Mouse (Mus musculus) natural killer cell, adult 2 months (primary cell): ENCODE data around the gene Akap5.

Experiments used
- DNase-seq, 2 experiments: peaks; one replicate each; pipeline ENCODE4 v3.0.0; 2022; ENCODE audit warnings: low spot score in 2 of 2

Gene Akap5

DNA sequence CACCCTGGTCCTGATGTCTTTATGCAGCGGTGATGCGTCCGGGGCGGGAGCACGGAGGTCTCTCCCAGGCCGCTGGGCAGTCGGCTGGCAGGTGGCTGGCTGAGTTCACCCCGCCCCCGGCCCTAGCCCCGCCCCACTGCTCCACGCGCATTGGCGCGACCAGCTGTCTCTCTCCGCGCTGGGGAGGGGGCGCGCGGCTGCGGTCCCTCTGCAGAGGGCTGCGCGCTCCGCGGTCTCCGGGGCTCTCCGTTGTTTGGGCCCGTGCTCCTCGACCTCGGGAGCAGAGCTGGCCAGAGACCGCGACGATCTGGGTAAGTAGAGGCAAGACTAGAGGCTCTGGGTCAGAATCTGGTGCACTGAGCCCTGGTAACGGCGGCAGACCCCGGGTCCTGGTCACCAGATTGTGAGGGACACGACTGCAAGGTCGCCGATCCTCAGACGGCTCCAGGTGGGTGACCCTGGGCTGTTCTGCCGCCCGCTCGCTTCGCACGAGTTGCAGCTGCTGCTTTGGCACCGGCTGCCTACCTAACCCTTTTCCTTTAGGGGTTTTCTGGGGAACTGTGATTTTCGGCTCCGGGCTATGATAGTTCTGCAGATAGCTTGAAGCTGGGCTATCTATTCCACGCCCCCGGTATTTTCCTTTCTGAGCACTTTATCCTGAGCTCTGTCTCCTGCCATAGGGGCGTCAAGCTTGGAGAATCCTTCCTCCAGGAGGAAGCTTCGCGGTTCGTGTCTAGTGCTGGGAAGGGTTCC is at the start of gene Akap5:
Gene Akap5 (plus strand): TSS at position 213 of the 753 bp plus-strand sequence.
- DNase-seq, result no peak

DNA sequence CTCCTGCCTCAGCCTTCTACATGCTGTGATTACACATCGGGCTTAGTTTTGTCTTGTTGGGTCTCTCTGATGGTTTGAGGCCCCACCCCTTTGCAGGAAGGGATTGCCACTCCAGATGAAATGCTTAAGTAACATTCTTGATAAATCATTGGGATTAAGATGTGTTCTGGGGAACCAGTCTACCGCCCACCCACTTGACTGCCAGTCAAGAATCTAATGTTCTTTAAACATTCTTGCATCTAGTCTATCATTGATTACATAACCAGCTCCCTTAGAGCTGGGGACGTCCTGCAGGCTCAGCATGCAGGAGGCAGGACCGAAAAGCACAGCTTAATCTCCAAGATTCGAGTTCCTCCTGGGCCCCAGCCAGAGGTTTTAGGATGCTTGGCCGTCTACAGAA is 46.5 kb upstream of the Akap5 start:
- no peak for DNase-seq

DNA sequence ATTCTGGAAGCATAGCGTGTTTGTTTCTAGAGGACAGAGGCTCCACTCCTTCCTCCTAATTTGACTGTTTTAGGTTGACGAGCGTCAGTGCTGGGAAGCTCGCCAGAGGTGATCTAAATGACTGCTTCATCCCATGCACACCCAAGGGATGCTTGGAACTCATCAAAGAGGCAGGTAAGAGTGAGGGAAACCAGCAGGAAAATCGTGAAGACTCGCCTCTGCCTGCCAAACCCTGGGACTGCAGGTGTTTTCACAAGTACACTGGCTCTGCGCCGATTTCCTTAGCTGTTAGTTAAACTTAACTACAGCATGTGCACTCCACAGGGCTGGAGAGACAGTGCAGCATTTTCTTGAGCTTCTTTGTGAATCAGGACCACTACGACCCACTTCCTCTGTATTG is 44.1 kb upstream of the Akap5 start:
- no peak for DNase-seq

DNA sequence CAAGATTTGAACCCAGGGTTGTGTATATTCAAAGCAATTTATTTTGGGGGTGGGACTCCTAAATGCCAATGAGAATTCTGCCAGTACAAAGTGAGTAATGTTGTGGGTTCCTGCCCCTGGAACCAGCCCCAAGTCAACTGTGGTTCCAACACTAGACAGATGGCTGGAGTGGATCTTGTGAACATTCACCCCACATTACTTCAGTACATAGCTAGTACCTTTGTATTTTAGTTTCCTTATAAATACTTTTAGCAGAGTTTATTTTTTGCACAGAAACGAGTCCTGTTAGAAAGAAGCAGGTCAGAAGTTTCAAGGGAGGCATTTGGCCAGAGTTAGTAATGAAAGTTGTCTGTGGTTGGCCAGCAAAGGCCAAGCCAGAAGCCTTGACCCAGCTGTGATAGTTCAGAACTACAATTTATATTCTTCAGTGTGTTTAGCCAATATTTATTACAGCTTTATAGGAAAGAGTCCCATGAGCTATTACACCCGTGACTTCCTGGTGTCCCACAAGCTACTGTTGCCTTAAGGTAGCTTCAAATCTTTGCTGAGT is 43.5 kb upstream of the Akap5 start:
- DNase-seq, result no peak

DNA sequence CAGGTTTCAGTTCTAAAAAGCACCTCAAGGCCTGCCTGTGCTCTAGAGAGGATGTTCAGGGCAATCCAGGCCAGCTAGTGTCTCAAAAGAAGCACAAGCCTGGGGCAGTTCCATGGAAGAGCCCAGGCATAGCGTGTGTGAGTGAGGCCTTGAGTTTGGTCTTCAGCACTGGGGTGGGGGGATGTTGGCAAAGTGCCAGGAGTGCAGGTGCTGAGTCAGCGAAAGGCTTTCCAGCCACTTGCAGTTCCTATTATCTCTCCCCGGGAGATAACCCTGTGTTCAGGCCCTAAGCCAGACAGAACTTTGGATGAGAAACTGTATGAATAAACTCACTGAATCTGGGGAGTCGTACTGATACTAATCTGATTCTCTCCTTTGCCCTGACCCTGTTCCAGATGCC is 42.6 kb upstream of the Akap5 start:
- DNase-seq, result no peak

DNA sequence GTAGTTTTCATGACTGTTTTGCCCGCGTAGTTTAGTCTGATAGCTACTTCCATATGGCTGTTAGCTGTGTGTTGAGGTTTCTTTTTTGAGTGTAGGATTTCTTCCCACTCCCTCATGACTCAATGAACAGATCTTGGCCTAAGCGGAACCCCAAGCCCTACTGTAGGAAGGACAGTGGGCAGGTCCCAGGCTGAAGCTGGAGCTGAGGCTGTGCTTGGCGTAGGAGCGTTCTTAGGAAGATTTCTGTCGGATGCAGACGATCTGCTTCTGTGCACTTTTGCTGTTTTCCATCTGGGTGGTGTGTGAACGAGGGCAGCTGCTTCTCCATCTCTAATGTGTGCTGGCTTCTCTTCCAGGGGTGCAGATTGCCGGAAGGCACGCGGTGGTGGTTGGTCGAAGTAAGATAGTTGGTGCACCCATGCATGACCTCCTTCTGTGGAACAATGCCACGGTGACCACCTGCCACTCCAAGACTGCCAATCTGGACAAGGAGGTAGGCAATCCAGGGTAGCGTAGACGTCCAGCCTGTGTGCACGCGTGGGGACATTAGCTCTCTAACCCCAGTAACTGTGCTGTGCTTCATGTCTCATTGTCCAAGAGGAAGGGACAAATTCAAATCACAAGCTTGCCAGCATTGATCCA is 42.0 kb upstream of the Akap5 start:
- no peak for DNase-seq

DNA sequence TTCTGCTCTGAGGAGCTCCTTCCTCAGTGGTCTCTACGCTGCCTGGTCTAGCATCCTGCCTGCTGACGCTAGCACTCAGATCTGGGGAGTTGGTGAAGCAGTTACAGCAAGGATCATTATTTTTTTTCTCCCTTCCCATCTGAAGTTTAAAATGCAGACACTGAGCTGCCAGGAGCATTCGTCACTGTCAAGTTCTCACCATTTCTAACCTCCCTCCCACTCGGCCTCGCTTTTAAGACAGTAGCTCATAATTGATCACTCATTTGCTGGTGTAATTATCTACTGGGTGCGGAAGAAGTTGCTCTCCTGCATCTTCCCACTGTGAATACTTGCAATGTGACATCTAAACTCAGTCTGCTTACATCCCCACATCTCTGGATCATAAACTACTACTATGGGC is 39.3 kb upstream of the Akap5 start:
- no peak for DNase-seq

DNA sequence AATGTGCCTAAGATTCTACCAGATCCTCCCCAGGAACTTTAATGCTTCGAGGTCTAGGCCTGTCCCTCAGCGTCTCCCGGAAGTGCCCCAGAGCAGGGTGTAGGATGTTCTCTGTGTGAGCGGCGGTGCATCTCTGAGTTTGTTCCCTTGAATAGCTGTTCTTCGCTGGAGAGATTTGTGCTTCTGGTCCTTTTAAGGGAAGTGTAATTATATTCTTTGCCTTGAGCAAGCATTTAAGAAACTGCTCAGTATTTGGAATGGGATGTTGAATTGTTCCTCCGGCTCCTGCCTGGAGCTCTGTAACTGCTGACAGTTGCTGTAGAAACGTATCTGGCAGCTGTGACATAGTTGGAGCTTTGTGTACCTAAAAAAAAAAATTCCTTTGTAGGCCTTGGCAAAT is 36.7 kb upstream of the Akap5 start:
- no peak for DNase-seq

DNA sequence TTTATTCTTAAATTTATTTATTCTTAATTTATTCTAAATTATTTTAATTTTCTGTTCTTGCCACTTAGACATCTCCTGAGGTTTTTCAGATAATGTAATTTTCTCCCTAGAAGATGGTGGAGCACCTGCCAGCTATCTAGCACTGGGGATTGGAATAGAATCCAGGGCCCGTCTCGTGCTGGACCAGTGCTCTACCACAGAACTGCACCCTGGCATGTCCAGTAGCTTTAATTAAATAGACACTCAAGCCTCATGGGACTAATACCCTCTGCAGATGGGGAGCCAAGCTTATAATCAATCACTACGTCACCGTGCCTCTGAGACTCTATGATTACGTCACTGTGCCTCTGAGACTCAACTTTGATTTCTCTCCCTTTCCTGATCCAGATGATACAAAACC is 36.2 kb upstream of the Akap5 start:
- DNase-seq, result no peak

DNA sequence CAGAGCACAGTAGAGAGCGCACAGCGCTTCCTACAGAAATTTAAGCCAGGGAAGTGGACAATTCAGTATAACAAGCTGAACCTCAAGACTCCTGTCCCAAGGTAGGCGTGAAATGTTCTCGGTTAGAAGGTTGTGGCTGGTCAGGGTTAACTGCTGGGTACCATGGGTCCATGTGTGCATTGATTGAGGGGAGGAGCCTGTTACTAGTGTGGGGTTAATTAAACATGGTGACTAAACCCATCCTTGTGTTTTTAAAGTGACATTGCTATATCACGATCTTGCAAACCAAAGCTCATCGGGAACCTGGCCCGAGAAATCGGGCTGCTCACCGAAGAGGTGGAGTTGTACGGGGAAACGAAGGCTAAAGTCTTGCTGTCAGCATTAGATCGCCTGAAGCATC is 35.3 kb upstream of the Akap5 start:
- no peak for DNase-seq

DNA sequence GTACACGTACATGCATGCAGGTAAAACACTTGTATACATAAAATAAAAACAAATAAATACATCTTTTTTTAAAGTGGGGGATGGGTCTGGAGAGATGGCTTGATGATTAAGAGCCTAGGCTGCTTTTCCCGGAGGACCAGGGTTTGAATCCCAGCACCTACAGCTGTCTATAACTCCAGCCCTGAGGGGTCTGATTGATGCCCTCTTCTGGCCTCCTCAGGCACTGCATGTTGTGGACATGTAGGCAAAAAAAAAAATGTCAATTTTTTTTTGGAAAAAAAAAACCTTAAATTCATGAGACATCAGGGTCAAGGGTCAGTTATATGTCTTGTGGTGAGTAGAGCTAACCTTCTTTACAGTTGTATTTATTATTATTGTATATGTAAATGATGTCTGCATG is 34.4 kb upstream of the Akap5 start:
- no peak for DNase-seq

DNA sequence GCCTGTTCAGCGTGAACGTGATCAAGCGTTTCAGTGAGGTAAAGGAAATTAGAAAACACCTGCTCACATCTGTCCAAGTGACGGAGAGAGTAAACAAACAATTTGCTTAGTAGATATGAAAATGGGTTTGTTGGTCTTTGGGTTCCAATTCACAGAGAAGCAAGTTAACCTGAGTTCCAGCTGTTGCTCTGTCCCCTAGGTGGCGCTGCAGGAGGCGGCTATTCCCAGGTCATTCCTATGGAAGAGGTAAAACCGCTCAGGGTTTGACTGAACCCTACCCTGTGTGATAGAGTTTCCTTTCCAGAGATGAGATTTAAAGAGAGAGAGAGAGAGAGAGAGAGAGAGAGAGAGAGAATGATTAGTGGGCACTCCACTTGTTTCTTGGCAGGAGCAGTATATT is 31.5 kb upstream of the Akap5 start:
- peak; percentile 16 to 33 for DNase-seq

DNA sequence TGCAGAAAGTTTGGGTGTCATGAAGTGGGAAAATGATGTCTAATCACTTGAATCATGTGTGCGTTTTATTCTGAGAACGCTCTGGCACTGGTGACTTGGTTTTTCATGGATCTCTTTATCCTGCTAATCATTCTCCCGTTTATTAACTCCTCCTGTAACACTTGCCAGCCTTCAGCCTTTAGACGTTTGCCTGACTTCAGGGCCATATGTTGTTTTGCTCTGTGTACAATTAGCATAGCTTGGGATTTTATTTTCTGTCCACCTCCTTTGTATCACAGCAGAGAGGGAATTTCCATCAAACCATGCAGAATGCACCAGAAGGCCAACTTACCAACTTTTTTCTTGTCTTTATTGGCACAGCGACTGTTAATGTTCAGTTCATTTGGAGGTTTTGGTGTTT is 26.9 kb upstream of the Akap5 start:
- no peak for DNase-seq

DNA sequence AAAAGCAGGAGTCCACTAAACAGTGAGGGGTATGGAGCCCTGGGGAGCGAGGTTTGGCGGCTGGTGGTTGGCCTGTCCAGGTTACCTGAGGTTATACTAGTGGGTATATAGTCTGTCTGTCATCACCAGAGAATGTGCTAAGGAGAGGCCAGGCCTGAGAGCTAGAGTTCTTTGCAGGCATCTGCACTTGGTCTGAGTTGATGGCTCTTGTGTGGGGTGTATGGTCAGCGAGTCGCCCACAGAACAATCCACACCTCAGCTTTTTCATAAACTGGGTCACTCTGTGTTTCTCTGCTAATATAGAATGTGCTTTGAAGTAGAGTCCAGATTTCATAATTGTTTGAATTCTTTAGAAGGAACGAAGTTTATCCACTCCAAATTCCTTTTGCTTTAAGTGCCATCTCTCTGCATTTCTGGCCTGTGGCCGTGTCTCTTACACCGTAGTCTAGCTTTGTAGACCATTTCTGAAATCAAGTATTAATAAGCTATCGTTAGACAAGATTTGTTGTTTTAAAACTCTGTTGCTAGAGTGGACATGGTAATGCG is 25.3 kb upstream of the Akap5 start:
- DNase-seq, result no peak

DNA sequence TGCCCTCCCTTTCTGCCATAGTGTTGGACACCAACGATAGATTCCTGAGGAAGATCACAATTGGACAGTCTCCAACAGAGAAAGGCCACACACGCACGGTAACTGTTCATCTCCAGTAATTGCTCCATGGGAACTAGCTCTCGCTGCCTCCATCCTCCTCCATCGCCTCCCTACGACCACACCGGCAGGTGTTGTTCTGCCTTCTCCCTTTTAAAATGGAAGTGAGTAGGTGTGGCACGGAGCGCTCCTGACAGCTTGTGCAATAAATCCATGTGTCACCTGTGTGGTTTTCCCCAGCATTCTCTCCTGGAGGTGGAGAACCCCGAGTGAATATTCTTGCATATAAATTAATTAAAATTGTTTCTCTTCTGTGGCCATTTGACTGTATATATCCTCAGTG is 24.3 kb upstream of the Akap5 start:
- no peak for DNase-seq

DNA sequence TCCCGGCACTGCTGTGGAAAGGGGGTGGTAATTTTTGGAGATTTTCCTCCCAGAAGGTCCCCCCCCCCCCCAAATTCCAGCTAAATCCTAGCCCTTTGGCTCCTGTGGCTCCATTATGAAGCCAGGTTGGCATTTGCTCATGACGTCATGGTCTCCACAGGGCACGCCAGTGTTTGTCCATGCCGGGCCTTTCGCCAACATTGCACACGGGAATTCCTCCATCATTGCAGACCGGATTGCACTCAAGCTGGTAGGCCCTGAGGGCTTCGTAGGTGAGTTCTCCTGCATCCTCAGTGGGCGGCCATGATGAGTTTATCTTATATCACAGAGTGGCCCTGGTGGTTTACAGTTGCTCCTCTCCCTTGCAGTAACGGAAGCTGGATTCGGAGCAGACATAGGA is 21.2 kb upstream of the Akap5 start:
- no peak for DNase-seq

DNA sequence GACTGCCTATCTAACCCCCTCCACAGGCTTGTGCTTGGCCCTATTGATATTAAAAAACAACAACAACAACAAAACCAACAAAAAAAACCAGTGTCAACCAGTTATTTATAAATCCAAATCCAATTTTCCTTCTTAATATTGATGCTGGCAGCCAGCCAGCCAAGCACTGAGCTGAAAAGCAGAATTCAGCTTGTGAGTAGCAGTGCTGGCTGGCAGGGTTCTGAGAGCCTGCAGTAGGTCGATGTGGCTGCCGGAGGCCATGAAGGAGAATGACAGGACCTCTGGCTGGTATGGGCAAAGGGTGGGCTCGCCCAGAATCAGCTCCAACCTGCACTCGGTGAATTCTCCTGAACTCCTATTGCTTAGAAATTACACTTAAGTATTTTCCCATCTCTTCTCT is 20.5 kb upstream of the Akap5 start:
- no peak for DNase-seq

DNA sequence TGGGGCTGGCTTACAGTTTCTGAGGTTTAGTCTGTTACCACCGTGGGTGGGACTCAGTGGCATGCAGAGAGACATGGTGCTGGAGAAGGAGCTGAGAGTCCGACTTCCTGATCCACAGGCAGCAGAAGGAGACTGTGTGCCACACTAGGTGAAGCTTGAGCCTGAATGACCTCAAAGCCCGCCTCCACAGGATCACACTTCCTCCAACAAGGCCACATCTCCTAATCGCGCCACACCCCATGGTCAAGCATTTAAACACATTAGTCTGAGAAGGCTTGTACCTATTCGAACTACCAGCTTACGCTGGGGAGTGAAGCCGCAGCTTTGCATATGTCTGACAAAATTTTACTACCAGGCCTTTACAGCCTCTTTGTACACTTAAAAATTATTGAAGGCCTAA is 19.6 kb upstream of the Akap5 start:
- DNase-seq, result no peak

DNA sequence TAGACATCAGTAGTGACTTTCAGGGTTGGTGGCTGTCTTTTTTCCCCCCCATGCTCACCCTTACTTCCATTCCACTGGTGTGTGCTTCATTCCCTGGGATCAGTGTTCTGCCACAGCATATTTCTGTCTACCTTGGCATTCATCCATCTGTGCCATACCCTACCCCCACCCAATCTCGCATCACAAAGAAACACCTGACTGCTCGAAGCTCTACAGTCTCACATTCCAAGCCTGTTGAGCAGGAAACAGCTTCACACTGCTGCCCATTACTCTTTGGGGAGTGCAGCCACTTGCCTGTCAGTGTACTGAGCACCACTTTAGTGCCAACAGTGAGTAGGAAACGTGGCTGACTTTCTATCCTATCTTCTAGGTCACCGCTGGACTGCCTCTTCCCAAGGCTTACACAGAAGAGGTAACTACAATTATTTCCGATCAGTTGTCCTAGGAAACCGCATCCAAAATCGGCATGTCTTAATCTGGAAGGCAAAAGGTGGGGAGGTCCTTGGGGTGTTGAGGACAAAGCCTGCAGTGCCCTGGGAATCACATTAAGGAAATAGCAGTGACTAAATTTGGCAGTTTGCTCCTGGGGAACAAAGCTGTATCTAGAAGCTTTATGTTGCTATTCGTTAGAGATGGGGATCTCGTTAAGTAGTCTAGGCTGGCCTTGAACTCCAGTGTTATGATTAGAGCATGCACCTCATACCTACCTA is 17.7 kb upstream of the Akap5 start:
- DNase-seq, result no peak

DNA sequence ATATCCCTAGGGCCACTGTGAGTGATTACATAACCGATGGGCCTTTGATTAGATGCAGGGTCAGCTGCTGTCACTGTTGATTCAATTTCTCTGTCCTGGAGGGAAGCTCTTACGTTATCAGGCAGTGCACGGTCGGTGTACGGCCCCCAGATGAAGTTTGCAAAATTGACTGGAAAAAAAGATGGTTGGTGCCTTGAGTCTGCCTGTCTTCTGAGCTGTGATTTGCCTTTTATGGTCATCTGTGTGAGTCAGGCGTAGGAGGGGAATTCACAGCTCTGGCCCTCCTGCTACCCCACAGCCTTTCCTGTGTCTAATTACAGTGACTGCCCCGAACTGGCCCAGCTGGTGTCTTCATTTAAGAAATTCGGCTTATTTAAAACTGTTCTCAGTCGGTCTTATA is 16.7 kb upstream of the Akap5 start:
- peak; percentile 60 to 77 for DNase-seq

DNA sequence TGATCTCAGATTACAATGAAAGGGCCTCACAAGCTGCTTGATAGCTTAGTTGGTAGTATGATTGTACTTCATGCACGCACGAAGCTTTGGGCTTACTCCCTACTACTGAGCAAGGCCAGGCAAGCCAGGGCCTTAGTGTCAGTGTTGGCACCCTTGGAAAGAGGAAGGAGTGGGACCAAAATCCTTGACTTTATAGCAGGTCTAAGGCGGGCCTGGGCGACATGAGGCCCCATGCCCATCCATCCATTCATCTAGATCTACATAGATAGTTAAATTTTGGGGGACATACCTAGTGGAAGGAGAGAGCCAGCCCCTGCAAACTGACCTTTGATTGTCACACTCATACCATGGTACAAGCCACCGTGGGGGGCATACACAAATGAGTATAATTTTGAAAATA is 16.3 kb upstream of the Akap5 start:
- no peak for DNase-seq

DNA sequence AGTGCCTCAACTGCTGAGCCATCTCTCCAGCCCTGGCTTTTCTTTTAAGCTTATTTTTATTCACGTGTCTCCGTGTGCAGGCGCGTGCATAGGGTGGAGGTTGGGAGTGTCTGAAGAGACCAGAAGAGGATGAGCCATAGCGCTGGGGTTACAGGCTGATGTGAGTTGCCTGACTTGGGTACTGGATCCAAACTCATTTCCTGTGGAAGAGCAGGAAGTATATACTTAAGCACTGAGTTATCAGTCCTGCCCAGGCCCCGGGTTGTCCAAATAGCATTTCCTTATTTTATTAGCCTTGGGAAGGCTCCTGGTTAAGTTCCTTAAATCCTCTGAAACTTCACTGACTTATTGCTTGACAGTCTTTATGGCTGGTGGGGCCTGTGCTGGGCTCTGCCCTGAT is 14.7 kb upstream of the Akap5 start:
- no peak for DNase-seq

DNA sequence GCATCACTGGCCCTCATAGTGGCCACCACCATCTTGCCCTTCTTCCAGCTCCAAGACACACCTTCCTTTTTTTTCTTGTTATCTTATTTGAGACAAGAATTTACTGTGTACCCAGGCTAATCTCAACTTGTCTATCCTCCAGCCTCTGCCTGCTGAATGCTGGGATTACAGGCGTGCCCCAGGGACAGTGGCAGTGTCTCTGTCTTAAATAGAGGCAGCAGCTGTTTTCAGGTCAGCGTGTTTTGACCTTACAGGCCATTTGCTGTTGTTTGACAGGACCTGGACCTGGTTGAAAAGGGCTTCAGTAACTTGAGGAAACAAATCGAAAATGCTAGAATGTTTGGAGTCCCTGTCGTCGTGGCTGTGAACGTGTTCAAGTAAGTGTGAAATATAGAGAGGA is 14.1 kb upstream of the Akap5 start:
- DNase-seq, result no peak
